Mouse (Mus musculus): Measurements from ENCODE around the gene Sema3a.

DNA sequence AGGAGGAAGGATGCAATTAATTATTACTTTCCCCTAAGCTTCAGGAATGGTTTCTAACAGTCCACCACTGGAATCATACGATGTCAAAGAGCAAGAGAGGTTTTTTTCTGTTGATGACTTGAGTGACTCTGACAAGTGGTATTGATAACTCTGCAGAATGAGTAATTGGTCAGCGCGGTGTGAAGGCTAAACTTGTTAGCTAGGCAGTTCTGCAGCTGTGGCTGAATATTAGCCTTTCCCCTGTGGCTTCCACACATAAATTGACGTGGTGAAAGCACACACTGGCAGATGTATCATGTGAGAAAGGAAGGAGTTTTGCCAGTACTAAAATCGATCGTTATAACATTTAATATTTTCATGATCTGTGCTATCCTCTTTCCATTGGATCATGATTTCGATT lies 497.4 kb downstream of the Sema3a start:
- TF ChIP-seq CTCF (IDR thresholded peaks at IDR 0.05; ENCODE audit: insufficient read depth, low read length): no peak
- no peak for TF ChIP-seq POLR2A (IDR thresholded peaks at IDR 0.05; ENCODE audit: borderline replicate concordance, extremely low read depth, low read depth, low read length)

Data from lung, adult 2 months (tissue).